Mouse (Mus musculus): ENCODE data around the gene Ambra1.

Gene Ambra1

DNA sequence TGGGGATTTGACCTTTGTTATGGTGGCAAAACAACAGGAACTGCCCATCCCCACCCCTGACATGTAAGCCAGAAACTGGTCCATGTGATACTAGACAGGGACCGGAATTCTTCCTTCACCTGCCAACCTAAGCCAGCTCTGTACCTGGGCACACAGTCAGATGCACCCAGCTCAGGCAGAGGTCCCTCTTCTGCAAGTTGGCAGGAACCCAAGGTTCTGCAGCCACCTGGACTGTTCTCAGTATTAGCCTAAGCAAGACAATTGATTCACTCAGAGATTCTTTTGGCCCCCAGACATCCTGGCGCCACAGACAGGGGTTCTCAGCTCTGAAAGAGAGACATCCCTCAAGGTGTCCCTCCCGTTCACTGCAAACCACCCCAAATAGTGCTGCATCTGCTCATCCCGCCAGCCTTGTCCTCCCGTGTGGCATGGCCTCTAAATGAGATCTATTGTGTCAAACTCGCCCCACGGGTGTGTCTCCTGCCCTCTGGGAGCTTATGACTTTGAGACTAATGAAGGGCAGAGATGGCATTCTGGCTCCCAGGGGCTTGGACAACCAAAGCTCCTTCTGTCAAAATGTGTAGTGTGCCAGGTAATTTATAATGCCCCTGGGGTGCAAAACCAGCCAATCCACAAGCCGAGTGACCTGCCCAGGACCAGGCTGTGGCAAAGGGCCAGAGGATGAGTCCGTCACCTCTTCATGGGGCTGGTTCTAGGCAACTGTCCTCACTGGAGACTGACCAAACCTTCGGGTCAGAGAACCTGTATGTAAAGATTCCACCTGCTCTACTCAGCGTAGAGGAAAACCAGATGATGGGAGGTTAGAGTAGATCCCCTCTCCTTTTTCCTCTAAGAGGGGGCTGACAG is 229.8 kb downstream of the Ambra1 start:
- no peak for DNase-seq (ENCODE audit: low read depth, low spot score)

DNA sequence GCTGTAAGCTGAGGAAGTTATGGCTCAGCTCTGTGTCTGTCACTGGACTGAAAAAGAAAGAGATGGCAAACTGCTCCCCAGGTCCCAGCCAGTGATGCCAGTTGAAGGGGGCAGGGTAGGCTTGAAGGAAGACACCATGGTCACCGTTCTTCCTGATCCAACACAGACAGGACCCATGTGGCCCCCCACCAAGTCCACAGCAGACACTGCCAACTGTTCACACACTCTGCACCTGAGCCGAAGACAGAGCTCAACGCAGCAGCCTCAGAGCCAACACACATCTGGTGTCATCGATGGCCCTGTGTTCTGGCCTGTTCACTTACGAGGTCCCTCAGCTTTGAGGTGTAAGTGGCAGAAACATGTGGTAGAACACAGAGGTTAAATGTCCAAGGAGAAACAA is 230.5 kb downstream of the Ambra1 start:
- DNase-seq (ENCODE audit: low read depth, low spot score): no peak

DNA sequence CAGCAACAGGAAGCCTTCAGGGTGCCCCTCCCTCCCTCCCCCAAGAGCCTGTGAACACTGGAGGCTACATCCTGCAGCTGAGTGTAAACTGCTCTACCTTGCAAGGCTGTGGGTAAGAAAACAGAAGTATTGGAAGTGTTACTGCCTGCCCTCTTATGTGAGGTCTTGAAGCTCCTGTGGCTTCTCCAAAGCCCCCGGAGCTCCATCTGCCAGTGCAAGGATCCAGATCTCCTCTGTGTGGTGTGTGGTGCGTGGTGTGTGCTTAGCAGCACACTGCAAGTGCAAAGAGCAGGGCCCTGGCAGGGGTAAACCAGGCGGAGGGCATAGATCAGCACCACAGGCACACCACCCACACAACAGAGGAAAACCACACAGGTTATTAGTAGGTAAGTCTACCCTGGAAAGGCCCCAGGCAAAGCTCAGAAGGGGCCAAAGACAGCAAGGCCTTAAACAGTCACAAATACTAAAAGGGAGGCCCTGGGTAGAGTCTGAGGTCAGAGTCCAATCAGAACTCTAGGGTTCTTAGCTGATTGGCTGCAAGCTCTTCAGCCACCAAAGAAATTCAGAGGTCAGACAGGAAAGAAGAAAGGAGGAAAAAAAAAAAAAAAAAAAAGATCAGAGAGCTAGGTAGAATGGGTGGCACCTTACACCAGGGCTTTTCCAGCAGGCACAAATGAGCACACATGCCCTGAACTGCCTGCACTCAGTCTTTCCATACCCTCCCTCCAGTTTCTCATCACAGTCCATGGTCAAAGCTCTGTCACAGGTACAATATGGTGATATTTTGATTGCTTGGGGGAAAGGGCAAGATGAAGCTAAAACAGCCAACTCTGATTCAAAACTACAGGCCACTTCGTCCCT is 232.2 kb downstream of the Ambra1 start:
- no peak for DNase-seq (ENCODE audit: low read depth, low spot score)

DNA sequence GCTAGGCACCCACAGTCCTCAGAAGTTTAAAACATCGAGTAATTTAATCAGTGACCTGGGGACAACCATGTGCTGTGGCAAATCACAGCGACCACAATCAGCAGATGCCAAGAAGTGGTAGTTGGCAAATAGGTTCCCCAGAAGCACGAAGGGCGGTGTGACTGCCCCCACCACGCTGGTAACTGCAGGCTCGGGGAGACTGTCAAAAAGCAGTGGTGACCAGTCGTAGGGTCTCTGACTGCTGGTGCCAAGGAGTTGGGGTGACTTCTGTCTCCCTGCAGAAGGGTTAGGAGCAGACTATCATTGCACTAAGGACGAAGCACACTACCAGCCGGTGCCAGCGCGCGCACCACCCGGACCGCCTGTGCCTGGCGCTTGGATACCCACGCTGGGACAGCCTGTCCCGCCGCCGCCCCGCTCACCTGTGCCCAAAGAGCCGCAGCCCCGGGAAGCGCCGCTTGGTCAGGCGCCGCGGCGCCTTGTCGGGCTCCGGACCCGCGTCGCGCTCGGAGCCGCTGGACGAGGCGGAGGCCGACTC is 233.0 kb downstream of the Ambra1 start:
- DNase-seq (ENCODE audit: low read depth, low spot score): no peak

DNA sequence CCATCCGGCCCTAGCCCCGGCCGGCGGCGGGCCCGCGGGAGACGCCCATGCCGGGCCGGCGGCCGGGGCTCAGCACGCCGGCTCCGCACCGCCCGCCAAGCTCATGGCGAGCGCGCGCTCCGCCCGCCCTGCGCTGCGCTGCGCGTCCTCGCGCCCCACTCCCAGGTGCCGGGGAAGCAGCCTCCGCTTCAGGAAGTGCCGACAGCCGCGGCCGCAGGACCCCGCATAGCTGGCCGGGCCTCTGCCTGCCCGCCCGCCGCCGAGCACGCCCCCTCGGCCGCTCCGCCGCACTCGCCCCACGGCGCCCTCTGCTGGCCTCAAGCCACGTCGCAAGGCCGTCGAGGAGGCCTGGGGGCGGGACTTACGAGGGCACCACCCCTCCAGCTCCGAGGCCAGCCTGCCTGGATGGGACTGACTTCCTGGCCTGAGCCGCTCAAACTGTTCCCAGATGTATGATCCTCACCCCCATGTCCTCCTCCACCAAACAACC is 233.6 kb downstream of the Ambra1 start:
- DNase-seq (ENCODE audit: low read depth, low spot score): peak; percentile 89

DNA sequence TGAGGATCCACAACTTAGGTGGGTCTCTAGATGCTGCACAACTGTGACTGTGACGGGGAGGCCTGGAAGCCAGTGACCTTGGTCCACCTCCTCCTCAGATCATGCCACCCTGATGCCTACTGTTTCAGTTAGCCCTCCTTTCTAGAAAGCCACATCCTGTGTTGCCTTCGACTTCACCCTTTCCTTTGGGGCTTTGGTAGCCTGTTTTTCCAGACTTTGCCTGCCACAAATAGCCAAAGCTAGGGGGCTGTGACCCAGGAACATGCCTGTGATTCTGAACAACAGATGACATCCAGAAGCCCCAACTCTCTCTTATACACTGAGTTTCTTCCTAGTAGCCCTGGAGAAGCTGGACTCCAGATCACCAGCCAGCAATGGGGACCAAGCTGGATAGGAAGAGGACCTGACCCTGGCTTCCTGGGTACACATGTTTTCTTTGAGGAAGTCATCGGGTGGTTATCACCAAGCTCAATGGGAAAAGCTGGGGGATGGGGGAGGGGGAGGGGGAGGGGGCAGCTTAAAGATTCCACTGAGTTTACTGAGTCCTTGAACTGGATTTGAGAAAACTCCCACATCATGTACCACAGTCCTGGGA is 234.8 kb downstream of the Ambra1 start:
- no peak for DNase-seq (ENCODE audit: low read depth, low spot score)

DNA sequence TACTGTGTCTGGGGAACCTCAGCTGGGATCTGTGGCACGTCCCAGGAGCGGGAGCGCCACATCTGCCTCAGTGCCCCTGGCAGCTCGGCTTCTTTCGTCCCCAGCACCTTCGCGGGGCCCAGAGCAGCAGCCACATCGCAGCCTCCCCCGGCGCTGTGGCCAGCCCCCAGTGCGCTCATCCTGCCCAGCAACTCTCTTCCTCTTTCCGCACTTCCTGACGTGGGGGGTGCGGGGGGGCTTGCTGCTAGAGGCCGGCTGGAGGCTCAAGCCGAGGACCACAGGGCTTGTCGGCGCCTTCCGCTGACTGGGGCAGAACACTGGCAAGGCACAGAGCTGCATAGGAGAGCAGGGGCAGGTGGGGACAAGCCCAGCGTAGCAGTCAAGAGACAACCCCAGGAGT is 235.5 kb downstream of the Ambra1 start:
- DNase-seq (ENCODE audit: low read depth, low spot score): no peak

DNA sequence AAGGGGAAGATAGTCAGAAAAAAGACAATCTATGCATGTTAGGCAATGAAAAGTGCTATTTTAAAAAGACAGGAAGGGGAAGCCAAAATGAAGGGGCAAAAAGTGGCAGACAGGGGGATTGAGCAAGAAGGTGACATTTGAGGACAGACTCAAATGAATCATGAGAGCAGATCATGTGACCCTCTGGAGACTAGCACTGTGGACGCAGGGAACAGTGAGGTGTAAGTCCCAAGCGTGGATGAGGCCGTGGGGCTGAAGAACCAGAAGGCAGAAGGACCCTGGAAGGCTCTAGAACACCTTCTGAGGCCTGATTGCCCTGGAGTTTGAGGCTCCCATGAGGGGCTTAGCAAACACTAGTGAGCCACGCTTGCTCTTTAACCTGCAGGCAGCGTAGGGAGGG is 236.4 kb downstream of the Ambra1 start:
- DNase-seq (ENCODE audit: low read depth, low spot score): no peak

DNA sequence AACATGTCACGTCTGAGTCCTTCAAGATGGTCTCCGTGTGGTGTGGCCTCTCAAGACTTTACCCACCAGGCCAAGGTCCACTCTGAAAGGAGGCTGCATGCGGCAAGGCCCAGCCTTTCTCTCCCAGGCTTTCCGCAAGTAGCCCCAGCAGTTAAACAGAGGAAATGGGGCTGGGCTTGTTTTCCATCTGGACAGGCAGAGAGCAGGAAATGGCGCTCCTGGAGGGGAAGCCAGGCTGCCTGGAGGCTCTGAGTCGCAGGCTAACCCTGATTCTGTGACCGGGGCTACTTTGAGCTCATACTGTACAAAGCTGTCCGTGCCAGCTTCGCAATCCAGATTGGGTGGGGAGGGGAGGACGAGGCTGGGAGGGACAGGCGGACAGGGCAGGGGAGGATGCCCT is 238.0 kb downstream of the Ambra1 start:
- no peak for DNase-seq (ENCODE audit: low read depth, low spot score)
